Mouse (Mus musculus) gastrocnemius, adult 2 months (tissue): ENCODE results near the gene Usp12. TPM values are rescaled to one million over a fixed set of nuclear protein-coding genes. Genes with fewer than 3 reads are reported as not detected.

Source experiments
- DNase-seq: peaks from one replicate; pipeline ENCODE4 v3.0.0; 2022
- H3K27ac ChIP-seq: fragments of 200-600 bp; 2 replicates; pipeline ENCODE4 v1.8.1; 2022; ENCODE audit warnings: mild to moderate bottlenecking
- H3K4me3 ChIP-seq: fragments of 200-600 bp; 2 replicates; pipeline ENCODE4 v1.8.1; 2022; ENCODE audit warnings: mild to moderate bottlenecking, moderate library complexity
- CTCF ChIP-seq: fragments of 200-600 bp; IDR thresholded peaks from 2 replicates; pipeline ENCODE4 v1.8.1; 2022; ENCODE audit warnings: antibody characterized with exemption, mild to moderate bottlenecking, moderate library complexity
- intact Hi-C: fragments of 180-260 bp; cut with DNase I; formaldehyde crosslinking; loops from one replicate; pipeline ENCODE4 v1.15.1; 2025
- total RNA-seq, 2 experiments: library from RNA; stranded (reverse); gene quantifications; 2 replicates each; pipeline ENCODE4 v1.2.3; 2021

The Usp12 gene
- total RNA-seq, 2 experiments from 2014 or later, result 15.4 to 22.4 TPM

GRCm38 (mm10) chr5:146723452-146723851, 71.4 kb downstream of the Usp12 start:
- Histone ChIP-seq H3K27ac (no peak overlapping the region), H3K4me3 (no peak overlapping the region)
- peak; percentile 10; the same call in 1 of the 2 replicates for TF ChIP-seq CTCF
- DNase-seq, result no peak
- intact Hi-C loops, result no loop called here

GRCm38 (mm10) chr5:146722226-146722625, 72.6 kb downstream of the Usp12 start:
- intact Hi-C loops, result no loop called here
- no peak for TF ChIP-seq CTCF
- no peak for DNase-seq
- H3K27ac ChIP-seq, result no peak overlapping the region
- no peak overlapping the region; the same call in 1 of the 2 replicates for H3K4me3 ChIP-seq

- TF ChIP-seq CTCF, result no peak
- DNase-seq, result no peak
- Histone ChIP-seq H3K4me3 (no peak overlapping the region), H3K27ac (no peak overlapping the region)
- intact Hi-C loops, result no loop called here
Observed at GRCm38 (mm10) chr5:146719584-146720356, 75.0 kb downstream of the Usp12 start.

- DNase-seq, result no peak
- no peak overlapping the region for H3K27ac ChIP-seq
- TF ChIP-seq CTCF, result no peak
- intact Hi-C loops, result no loop called here
- no peak overlapping the region for H3K4me3 ChIP-seq
Observed at GRCm38 (mm10) chr5:146713836-146714235, 81.0 kb downstream of the Usp12 start.

- DNase-seq, result peak; percentile 49
- peak overlapping the region; percentile 59 for H3K4me3 ChIP-seq
- TF ChIP-seq CTCF, result no peak
- intact Hi-C loops, result no loop called here
- peak overlapping the region; percentile 16; the same call in 1 of the 2 replicates for H3K27ac ChIP-seq
Observed at GRCm38 (mm10) chr5:146713088-146713487, 81.7 kb downstream of the Usp12 start.

GRCm38 (mm10) chr5:146712282-146712918, 82.4 kb downstream of the Usp12 start:
- no peak for TF ChIP-seq CTCF
- peak overlapping the region; percentile 16; the same call in 1 of the 2 replicates for H3K27ac ChIP-seq
- peak; percentile 33 for DNase-seq
- peak overlapping the region; percentile 59 for H3K4me3 ChIP-seq
- intact Hi-C loops, result no loop called here

- Histone ChIP-seq H3K27ac (no peak overlapping the region), H3K4me3 (no peak overlapping the region)
- no peak for TF ChIP-seq CTCF
- intact Hi-C loops, result loop anchor here (5.0 kb wide), 3 partner anchors 128 to 613 kb away; partner anchors contain the start of gene Urad
- no peak for DNase-seq
Observed at GRCm38 (mm10) chr5:146709361-146709760, 85.4 kb downstream of the Usp12 start.

GRCm38 (mm10) chr5:146705815-146706408, 88.9 kb downstream of the Usp12 start:
- no peak overlapping the region for H3K4me3 ChIP-seq
- peak; percentile 93 for TF ChIP-seq CTCF
- intact Hi-C loops, result loop anchor here (1.0 to 5.0 kb wide), 4 partner anchors 131 to 616 kb away; partner anchors contain the start of gene Urad

GRCm38 (mm10) chr5:146705411-146705810, 89.4 kb downstream of the Usp12 start:
- no peak for DNase-seq
- H3K4me3 ChIP-seq, result no peak overlapping the region
- TF ChIP-seq CTCF, result no peak
- no peak overlapping the region for H3K27ac ChIP-seq
- intact Hi-C loops, result loop anchor here (5.0 kb wide), 3 partner anchors 132 to 617 kb away; partner anchors contain the start of gene Urad

More at GRCm38 (mm10) chr5:146705815-146706408, 88.9 kb downstream of the Usp12 start:
- DNase-seq, result peak; percentile 84
- H3K27ac ChIP-seq, result no peak overlapping the region

- intact Hi-C loops, result no loop called here
- peak; percentile 34 for TF ChIP-seq CTCF
- no peak overlapping the region for H3K4me3 ChIP-seq
- no peak for DNase-seq
- no peak overlapping the region for H3K27ac ChIP-seq
Observed at GRCm38 (mm10) chr5:146704241-146704640, 90.6 kb downstream of the Usp12 start.

GRCm38 (mm10) chr5:146703710-146704121, 91.1 kb downstream of the Usp12 start:
- intact Hi-C loops, result no loop called here
- no peak overlapping the region for H3K4me3 ChIP-seq
- H3K27ac ChIP-seq, result no peak overlapping the region
- DNase-seq, result no peak
- TF ChIP-seq CTCF, result no peak

- no peak for TF ChIP-seq CTCF
- no peak for DNase-seq
- Histone ChIP-seq H3K4me3 (no peak overlapping the region), H3K27ac (no peak overlapping the region)
- intact Hi-C loops, result no loop called here
Observed at GRCm38 (mm10) chr5:146700099-146700498, 94.7 kb downstream of the Usp12 start.
